Mouse (Mus musculus) forebrain, embryonic 12.5 days (tissue): ENCODE measurements at regions not wholly inside any gene's neighbourhood (a gene's known extent, or its start where the extent isn't known, plus 50 kb on each side); places are given as distances from the start of the nearest gene placed in this dataset.
"Not testable (repeated sequence)": the region's sequence is repeated elsewhere in the genome, so short reads cannot be mapped to it uniquely, and the experiment has no call there.

Source experiments
- ATAC-seq: fragments of 200-750 bp; cut with Nextera tagmentation; 2 replicates; pipeline ENCODE4 v1.8.0; 2017; ENCODE audit warnings: moderate TSS enrichment; ENCODE audit not compliant: low FRiP score
- H3K27ac ChIP-seq: fragments of 300-500 bp; sonication (generic); 2 replicates; pipeline ENCODE4 v1.5.1; 2016; ENCODE audit warnings: mild to moderate bottlenecking
- H3K27me3 ChIP-seq: fragments of 300-500 bp; sonication (generic); 2 replicates; pipeline ENCODE4 v1.6.1; 2016; ENCODE audit warnings: mild to moderate bottlenecking
- H3K36me3 ChIP-seq: fragments of 300-500 bp; sonication (generic); replicated peaks from 2 replicates; pipeline ENCODE4 v1.6.1; 2016; ENCODE audit warnings: mild to moderate bottlenecking
- H3K4me1 ChIP-seq: fragments of 300-500 bp; sonication (generic); 2 replicates; pipeline ENCODE4 v1.6.1; 2016
- H3K4me2 ChIP-seq: fragments of 300-500 bp; sonication (generic); 2 replicates; pipeline ENCODE4 v1.6.1; 2016; ENCODE audit warnings: mild to moderate bottlenecking, moderate library complexity
- H3K4me3 ChIP-seq: fragments of 300-500 bp; sonication (generic); replicated peaks from 2 replicates; pipeline ENCODE4 v1.5.1; 2016; ENCODE audit warnings: mild to moderate bottlenecking
- H3K9ac ChIP-seq: fragments of 300-500 bp; sonication (generic); 2 replicates; pipeline ENCODE4 v1.6.1; 2016; ENCODE audit warnings: mild to moderate bottlenecking
- H3K9me3 ChIP-seq: fragments of 300-500 bp; sonication (generic); 2 replicates; pipeline ENCODE4 v1.6.1; 2016
- WGBS: fragments of 180-500 bp; shearing (Covaris S2); methylation state at CpG from one replicate; pipeline ENCODE4 v1.1.7; 2016; 5-methylcytosine and 5-hydroxymethylcytosine counted together

GRCm38 (mm10) chr13:69129056-69129620 lies 129.8 kb upstream of the Adcy2 start:
- no peaks in the 10 kb centered on the region for H3K9me3 ChIP-seq
- H3K4me1 ChIP-seq: no peaks in the 10 kb centered on the region
- ATAC-seq: no peak
- no peak overlapping the region for H3K4me3 ChIP-seq
- H3K4me2 ChIP-seq: no peak overlapping the region
- H3K9ac ChIP-seq: no peak overlapping the region
- H3K36me3 ChIP-seq: no peaks in the 10 kb centered on the region
- 86% methylated on average over 8 of the region's 8 CpGs for WGBS
- no peaks in the 10 kb centered on the region for H3K27me3 ChIP-seq
- no peak overlapping the region for H3K27ac ChIP-seq

GRCm38 (mm10) chr13:69127522-69127921 lies 128.2 kb upstream of the Adcy2 start:
- no peak overlapping the region for H3K27ac ChIP-seq
- H3K9me3 ChIP-seq: no peaks in the 10 kb centered on the region
- H3K4me1 ChIP-seq: no peaks in the 10 kb centered on the region
- 65% methylated on average over 3 of the region's 3 CpGs for WGBS
- H3K36me3 ChIP-seq: no peaks in the 10 kb centered on the region
- ATAC-seq: no peak
- H3K4me2 ChIP-seq: no peak overlapping the region
- no peak overlapping the region for H3K9ac ChIP-seq
- no peak overlapping the region for H3K4me3 ChIP-seq
- no peaks in the 10 kb centered on the region for H3K27me3 ChIP-seq

GRCm38 (mm10) chr13:69118743-69119142 lies 119.4 kb upstream of the Adcy2 start:
- H3K9me3 ChIP-seq, H3K27me3 ChIP-seq, H3K36me3 ChIP-seq, H3K4me2 ChIP-seq, H3K9ac ChIP-seq, ATAC-seq, H3K4me3 ChIP-seq, H3K4me1 ChIP-seq, H3K27ac ChIP-seq: not testable (repeated sequence)
- WGBS: 95% methylated on average over 8 of the region's 8 CpGs

GRCm38 (mm10) chr13:69109168-69109567 lies 109.8 kb upstream of the Adcy2 start:
- H3K4me2 ChIP-seq: no peak overlapping the region
- no peaks in the 10 kb centered on the region for H3K9me3 ChIP-seq
- ATAC-seq: no peak
- WGBS: 40% methylated on average over 2 of the region's 2 CpGs
- no peaks in the 10 kb centered on the region for H3K4me1 ChIP-seq
- no peak overlapping the region for H3K4me3 ChIP-seq
- no peaks in the 10 kb centered on the region for H3K27me3 ChIP-seq
- no peaks in the 10 kb centered on the region for H3K36me3 ChIP-seq
- H3K9ac ChIP-seq: no peak overlapping the region
- no peak overlapping the region for H3K27ac ChIP-seq

- Histone ChIP-seq H3K9me3 (no peaks in the 10 kb centered on the region), H3K27me3 (no peaks in the 10 kb centered on the region), H3K27ac (no peak overlapping the region), H3K4me1 (no peaks in the 10 kb centered on the region), H3K4me2 (no peak overlapping the region), H3K9ac (no peak overlapping the region), H3K4me3 (no peak overlapping the region), H3K36me3 (no peaks in the 10 kb centered on the region)
- ATAC-seq: peak; percentile 67; the same call in 1 of the 2 replicates
- WGBS: 48% methylated on average over 1 of the region's 1 CpGs
Measured at GRCm38 (mm10) chr13:69086613-69087012, 87.3 kb upstream of the Adcy2 start.

GRCm38 (mm10) chr13:69070336-69070735 lies 71.0 kb upstream of the Adcy2 start:
- H3K27ac ChIP-seq: no peak overlapping the region
- no peaks in the 10 kb centered on the region for H3K4me1 ChIP-seq
- H3K27me3 ChIP-seq: no peaks in the 10 kb centered on the region
- no peaks in the 10 kb centered on the region for H3K9me3 ChIP-seq
- no peak overlapping the region for H3K4me2 ChIP-seq
- H3K9ac ChIP-seq: no peak overlapping the region
- no peak overlapping the region for H3K4me3 ChIP-seq
- ATAC-seq: no peak
- H3K36me3 ChIP-seq: no peaks in the 10 kb centered on the region

GRCm38 (mm10) chr13:69069817-69070216 lies 70.5 kb upstream of the Adcy2 start:
- Histone ChIP-seq H3K27me3 (no peaks in the 10 kb centered on the region), H3K4me2 (no peak overlapping the region)

GRCm38 (mm10) chr13:69066636-69067035 lies 67.3 kb upstream of the Adcy2 start:
- ATAC-seq: no peak
- 83% methylated on average over 2 of the region's 2 CpGs for WGBS
- H3K27me3 ChIP-seq: no peaks in the 10 kb centered on the region

More at GRCm38 (mm10) chr13:69069817-69070216, 70.5 kb upstream of the Adcy2 start:
- Histone ChIP-seq H3K36me3 (no peaks in the 10 kb centered on the region), H3K27ac (no peak overlapping the region), H3K4me3 (no peak overlapping the region), H3K9ac (no peak overlapping the region), H3K4me1 (no peaks in the 10 kb centered on the region), H3K9me3 (no peaks in the 10 kb centered on the region)
- 92% methylated on average over 3 of the region's 3 CpGs for WGBS
- no peak for ATAC-seq

GRCm38 (mm10) chr13:69065285-69065684 lies 65.9 kb upstream of the Adcy2 start:
- Histone ChIP-seq H3K4me1 (no peaks in the 10 kb centered on the region), H3K27ac (no peak overlapping the region), H3K9ac (no peak overlapping the region), H3K4me3 (no peak overlapping the region), H3K27me3 (no peaks in the 10 kb centered on the region), H3K36me3 (no peaks in the 10 kb centered on the region), H3K4me2 (no peak overlapping the region), H3K9me3 (no peaks in the 10 kb centered on the region)
- 88% methylated on average over 8 of the region's 8 CpGs for WGBS
- ATAC-seq: no peak

More at GRCm38 (mm10) chr13:69066636-69067035, 67.3 kb upstream of the Adcy2 start:
- H3K9me3 ChIP-seq: no peaks in the 10 kb centered on the region
- no peak overlapping the region for H3K4me3 ChIP-seq
- H3K4me2 ChIP-seq: no peak overlapping the region
- H3K9ac ChIP-seq: no peak overlapping the region
- no peaks in the 10 kb centered on the region for H3K4me1 ChIP-seq
- H3K36me3 ChIP-seq: no peaks in the 10 kb centered on the region
- no peak overlapping the region for H3K27ac ChIP-seq

- Histone ChIP-seq H3K4me1 (no peaks in the 10 kb centered on the region), H3K27ac (no peak overlapping the region), H3K27me3 (no peaks in the 10 kb centered on the region), H3K9ac (no peak overlapping the region), H3K9me3 (no peaks in the 10 kb centered on the region), H3K4me2 (no peak overlapping the region), H3K4me3 (no peak overlapping the region), H3K36me3 (no peaks in the 10 kb centered on the region)
- 47% methylated on average over 3 of the region's 3 CpGs for WGBS
- ATAC-seq: 0 out of 2 replicates have a peak, but pooled peaks have one; percentile 17
Measured at GRCm38 (mm10) chr13:69062692-69063233, 63.4 kb upstream of the Adcy2 start.

GRCm38 (mm10) chr13:69061436-69061835 lies 62.1 kb upstream of the Adcy2 start:
- no peaks in the 10 kb centered on the region for H3K27me3 ChIP-seq
- H3K4me2 ChIP-seq: no peak overlapping the region
- H3K9ac ChIP-seq: no peak overlapping the region
- 93% methylated on average over 3 of the region's 3 CpGs for WGBS
- H3K27ac ChIP-seq: no peak overlapping the region
- no peaks in the 10 kb centered on the region for H3K9me3 ChIP-seq
- no peaks in the 10 kb centered on the region for H3K36me3 ChIP-seq
- no peaks in the 10 kb centered on the region for H3K4me1 ChIP-seq
- H3K4me3 ChIP-seq: no peak overlapping the region
- ATAC-seq: no peak
